Mouse (Mus musculus): ENCODE results near the gene Zbtb9. TPM values are rescaled to one million over a fixed set of nuclear protein-coding genes. Genes with fewer than 3 reads are reported as not detected.
A peak's percentile ranks its signal among the peaks of the same experiment; 100 is the strongest.

The Zbtb9 gene
- total and polyA plus RNA-seq, 3 experiments: 10.7 to 13.4 TPM; not detected in 1

DNA sequence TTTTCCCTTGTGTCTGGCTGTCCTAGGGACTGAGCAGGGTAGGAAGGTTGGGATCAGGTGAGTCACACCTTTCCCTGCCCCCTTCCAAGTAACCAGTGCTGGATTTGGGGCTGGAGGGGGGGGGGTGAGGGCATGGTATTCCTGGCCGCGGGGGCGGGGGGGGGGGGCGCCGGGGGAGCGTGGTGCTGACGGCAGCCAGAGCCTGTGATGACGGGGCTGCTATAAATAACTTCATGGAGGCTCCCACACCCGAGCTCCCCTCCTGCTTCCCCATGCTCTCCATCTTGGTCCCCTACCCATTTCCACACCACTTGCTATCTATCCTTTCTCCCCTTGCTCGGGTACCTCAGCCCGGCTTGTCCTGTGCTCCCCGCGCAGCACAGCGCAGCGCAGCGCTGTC lies 19.2 kb upstream of the Zbtb9 start:
- H3K27ac ChIP-seq (ENCODE audit: control insufficient read depth, low read depth, low read length): no peak overlapping the region
- TF ChIP-seq SIN3A (IDR thresholded peaks at IDR 0.05; ENCODE audit: low read length) (no peak), MAX (IDR thresholded peaks at IDR 0.05; ENCODE audit: low read length) (no peak), ZC3H11A (IDR thresholded peaks at IDR 0.05; ENCODE audit: low read depth, low read length) (no peak), POLR2AphosphoS5 (IDR thresholded peaks at IDR 0.05; ENCODE audit: borderline replicate concordance, low read depth, low read length) (no peak), HCFC1 (IDR thresholded peaks at IDR 0.05; ENCODE audit: low read depth, low read length) (no peak), USF1 (IDR thresholded peaks at IDR 0.05; ENCODE audit: low read depth, low read length) (no peak), JUND (IDR thresholded peaks at IDR 0.05; ENCODE audit: low read depth, low read length) (no peak), GATA1 (IDR thresholded peaks at IDR 0.05; ENCODE audit: low read depth, low read length) (no peak), TCF12 (IDR thresholded peaks at IDR 0.05; ENCODE audit: low read depth, low read length) (no peak), ETS1 (IDR thresholded peaks at IDR 0.05; ENCODE audit: low read depth, low read length) (no peak), MXI1 (IDR thresholded peaks at IDR 0.05; ENCODE audit: low read depth, low read length) (no peak), RAD21 (IDR thresholded peaks at IDR 0.05; ENCODE audit: low read depth, low read length) (no peak), MYB (IDR thresholded peaks at IDR 0.05; ENCODE audit: low read depth, low read length) (no peak), POLR2A (IDR thresholded peaks at IDR 0.05; ENCODE audit: control insufficient read depth in 1 of 2, insufficient read depth in 1 of 2, low read depth in 1 of 2, low read length in 2 of 2, poor library complexity in 1 of 2) (no peak), BHLHE40 (IDR thresholded peaks at IDR 0.05; ENCODE audit: borderline replicate concordance, low read depth, low read length) (no peak), SMC3 (IDR thresholded peaks at IDR 0.05; ENCODE audit: low read depth, low read length) (no peak), MAZ (IDR thresholded peaks at IDR 0.05; ENCODE audit: low read depth, low read length) (no peak), UBTF (IDR thresholded peaks at IDR 0.05; ENCODE audit: borderline replicate concordance, insufficient read depth, low read depth, low read length) (no peak), ZKSCAN1 (IDR thresholded peaks at IDR 0.05; ENCODE audit: low read depth, low read length) (no peak), USF2 (IDR thresholded peaks at IDR 0.05; ENCODE audit: borderline replicate concordance in 1 of 2, insufficient read depth in 1 of 2, low read depth in 1 of 2, low read length in 2 of 2) (no peak)
- H3K9me3 ChIP-seq (replicated peaks; ENCODE audit: insufficient read depth, low read length): no peaks in the 10 kb centered on the region
- H3K27me3 ChIP-seq (ENCODE audit: control insufficient read depth in 1 of 2, insufficient read depth in 2 of 2, low read length in 2 of 2): no peaks in the 10 kb centered on the region
- no peak overlapping the region for H3K9ac ChIP-seq (ENCODE audit: control insufficient read depth, low read depth, low read length, poor library complexity, severe bottlenecking)
- DNase-seq (ENCODE audit: low read depth, low spot score): no peak
- peaks cover 7 to 43% of the 10 kb centered on the region in 2 experiments; a peak in 3 of 4 replicates for H3K4me1 ChIP-seq (ENCODE audit: control insufficient read depth in 1 of 2, insufficient read depth in 2 of 2, low read length in 2 of 2)
- H3K36me3 ChIP-seq (ENCODE audit: control insufficient read depth in 1 of 2, insufficient read depth in 2 of 2, low read length in 2 of 2): peaks cover 0 to 24% of the 10 kb centered on the region in 2 experiments; a peak in 3 of 4 replicates
- H3K79me2 ChIP-seq (ENCODE audit: control insufficient read depth, insufficient read depth, low read length, poor library complexity): peaks cover 4% of the 10 kb centered on the region
- H3K4me3 ChIP-seq (ENCODE audit: control insufficient read depth in 1 of 2, insufficient read depth in 1 of 2, low read depth in 2 of 2, low read length in 2 of 2): no peak overlapping the region

DNA sequence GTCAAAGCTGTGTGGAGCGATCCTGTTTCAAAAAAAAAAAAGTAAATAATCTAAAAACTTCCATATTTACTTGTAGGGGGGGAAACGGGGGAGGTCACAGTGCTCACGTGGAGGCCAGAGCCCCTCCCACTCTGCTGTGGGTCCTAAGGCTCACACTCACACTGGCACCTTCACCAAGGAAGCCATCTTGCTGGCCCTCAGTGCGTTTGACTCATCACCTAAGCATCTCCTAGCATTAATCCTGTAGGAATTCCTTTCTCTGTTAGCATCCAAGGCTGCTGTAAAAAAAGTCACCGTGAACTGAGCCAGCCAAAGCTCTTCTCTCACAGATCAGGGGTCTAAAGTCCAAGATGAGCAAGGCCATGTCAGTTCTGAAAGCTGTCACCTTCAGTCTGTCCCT lies 16.7 kb upstream of the Zbtb9 start:
- 0 out of 2 replicates have a peak, but pooled peaks have one; percentile 16 for TF ChIP-seq ZNF384 (IDR thresholded peaks at IDR 0.05; ENCODE audit: low read depth, low read length)
- TF ChIP-seq USF1 (IDR thresholded peaks at IDR 0.05; ENCODE audit: low read depth, low read length): peak; percentile 62
- TF ChIP-seq RCOR1 (IDR thresholded peaks at IDR 0.05; ENCODE audit: low read depth, low read length): no peak
- no peak for DNase-seq (ENCODE audit: low read depth, low spot score)
- H3K27ac ChIP-seq (ENCODE audit: control insufficient read depth, low read depth, low read length): peak overlapping the region; percentile 99
- peaks cover 4% of the 10 kb centered on the region for H3K79me2 ChIP-seq (ENCODE audit: control insufficient read depth, insufficient read depth, low read length, poor library complexity)
- peaks cover 7 to 30% of the 10 kb centered on the region in 2 experiments; a peak in 3 of 4 replicates for H3K4me1 ChIP-seq (ENCODE audit: control insufficient read depth in 1 of 2, insufficient read depth in 2 of 2, low read length in 2 of 2)
- H3K36me3 ChIP-seq (ENCODE audit: control insufficient read depth in 1 of 2, insufficient read depth in 2 of 2, low read length in 2 of 2): peaks cover 0 to 22% of the 10 kb centered on the region in 2 experiments; a peak in 3 of 4 replicates
- no peaks in the 10 kb centered on the region for H3K27me3 ChIP-seq (ENCODE audit: control insufficient read depth in 1 of 2, insufficient read depth in 2 of 2, low read length in 2 of 2)
- peak overlapping the region; percentile 32 to 51 for H3K4me3 ChIP-seq (ENCODE audit: control insufficient read depth in 1 of 2, insufficient read depth in 1 of 2, low read depth in 2 of 2, low read length in 2 of 2)
- no peaks in the 10 kb centered on the region for H3K9me3 ChIP-seq (replicated peaks; ENCODE audit: insufficient read depth, low read length)
- H3K9ac ChIP-seq (ENCODE audit: control insufficient read depth, low read depth, low read length, poor library complexity, severe bottlenecking): peak overlapping the region; percentile 84
